Mouse (Mus musculus) neutrophil, adult 5-6 weeks (primary cell): ENCODE results near the gene Tysnd1. TPM values are rescaled to one million over a fixed set of nuclear protein-coding genes. Genes with fewer than 3 reads are reported as not detected.

Experiments
- ATAC-seq: fragments of 151-379, 151-347 bp; 2 replicates; pipeline ENCODE4 v1.8.0; 2017; ENCODE audit warnings: mild to moderate bottlenecking, moderate TSS enrichment; ENCODE audit not compliant: insufficient number of reproducible peaks, poor library complexity, low FRiP score, severe bottlenecking; ENCODE audit errors: extremely low read depth
- total RNA-seq: library from RNA; stranded (forward); fragments of 200-1000 nt; gene quantifications from 2 replicates; pipeline ENCODE4 v1.2.3, GENCODE M21; 2017

Gene Tysnd1
- 7.1 and 8.7 TPM in 2 replicates for total RNA-seq

DNA sequence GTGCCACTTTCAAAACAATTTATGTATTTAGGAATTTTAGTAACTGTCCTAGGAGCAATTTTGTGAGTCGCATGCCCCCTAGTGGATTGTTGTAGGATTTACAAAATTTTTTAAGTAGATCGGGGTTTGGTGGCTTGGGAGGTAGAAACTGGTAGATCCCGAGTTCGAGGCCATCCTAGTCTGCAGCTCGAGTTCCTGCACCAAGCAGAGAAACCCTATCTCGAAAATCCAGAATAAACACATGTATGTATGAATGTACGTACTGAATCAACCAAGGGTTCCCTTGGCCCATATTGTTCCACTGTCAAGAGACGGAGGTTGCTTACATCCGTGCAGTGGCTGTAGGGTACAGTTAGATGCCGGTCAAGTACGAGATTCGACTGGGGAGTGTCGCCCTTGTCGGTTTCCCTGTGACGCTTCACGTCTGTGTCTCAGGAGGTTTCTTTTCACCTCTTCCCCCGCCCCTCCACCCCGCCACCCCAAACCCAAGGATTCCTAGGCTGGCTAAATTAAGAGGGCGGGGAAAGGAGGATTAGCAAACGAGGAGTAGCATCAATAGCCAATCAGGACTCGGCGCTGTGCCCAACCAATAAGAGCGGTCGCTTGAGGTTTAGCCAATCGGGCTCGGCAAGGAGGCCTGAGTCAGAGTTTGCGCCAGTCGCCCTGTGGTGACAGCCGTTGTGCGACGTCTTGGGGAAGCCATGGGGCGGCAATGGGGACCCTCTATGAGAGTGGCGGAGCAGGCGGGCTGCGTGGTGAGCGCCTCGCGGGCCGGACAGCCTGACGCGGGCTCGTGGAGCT lies at the start of gene Tysnd1:
TSS of gene Tysnd1 (plus strand) at position 645 of the 801 bp plus-strand sequence.
- peak; percentile 97 for ATAC-seq

DNA sequence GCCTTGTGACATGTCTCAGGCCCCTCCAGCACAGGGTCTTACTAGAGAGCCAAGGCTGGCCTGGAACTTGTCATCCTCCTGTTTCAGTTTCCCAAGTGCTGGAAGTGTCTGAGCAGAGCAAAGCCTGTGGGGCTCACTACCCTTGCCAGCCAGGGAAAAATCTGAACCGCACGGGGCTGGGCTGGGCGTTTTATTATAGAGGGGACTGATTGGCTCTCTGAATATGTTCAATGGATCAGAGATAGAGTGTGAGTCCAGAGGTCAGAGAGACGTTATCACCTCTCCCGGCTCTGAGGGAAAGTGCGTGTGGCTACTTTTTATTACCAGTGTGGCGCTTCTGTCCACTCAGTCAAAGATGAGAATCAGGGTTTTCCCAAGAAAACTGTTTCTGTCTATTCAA lies 48.8 kb upstream of the Tysnd1 start:
- no peak for ATAC-seq

- peak; percentile 63 for ATAC-seq
Observed at GRCm38 (mm10) chr10:61647790-61648736, 47.3 kb upstream of the Tysnd1 start, which contains the start of gene Ppa1. Gene Ppa1 (plus strand): TSS chr10:61648552.

DNA sequence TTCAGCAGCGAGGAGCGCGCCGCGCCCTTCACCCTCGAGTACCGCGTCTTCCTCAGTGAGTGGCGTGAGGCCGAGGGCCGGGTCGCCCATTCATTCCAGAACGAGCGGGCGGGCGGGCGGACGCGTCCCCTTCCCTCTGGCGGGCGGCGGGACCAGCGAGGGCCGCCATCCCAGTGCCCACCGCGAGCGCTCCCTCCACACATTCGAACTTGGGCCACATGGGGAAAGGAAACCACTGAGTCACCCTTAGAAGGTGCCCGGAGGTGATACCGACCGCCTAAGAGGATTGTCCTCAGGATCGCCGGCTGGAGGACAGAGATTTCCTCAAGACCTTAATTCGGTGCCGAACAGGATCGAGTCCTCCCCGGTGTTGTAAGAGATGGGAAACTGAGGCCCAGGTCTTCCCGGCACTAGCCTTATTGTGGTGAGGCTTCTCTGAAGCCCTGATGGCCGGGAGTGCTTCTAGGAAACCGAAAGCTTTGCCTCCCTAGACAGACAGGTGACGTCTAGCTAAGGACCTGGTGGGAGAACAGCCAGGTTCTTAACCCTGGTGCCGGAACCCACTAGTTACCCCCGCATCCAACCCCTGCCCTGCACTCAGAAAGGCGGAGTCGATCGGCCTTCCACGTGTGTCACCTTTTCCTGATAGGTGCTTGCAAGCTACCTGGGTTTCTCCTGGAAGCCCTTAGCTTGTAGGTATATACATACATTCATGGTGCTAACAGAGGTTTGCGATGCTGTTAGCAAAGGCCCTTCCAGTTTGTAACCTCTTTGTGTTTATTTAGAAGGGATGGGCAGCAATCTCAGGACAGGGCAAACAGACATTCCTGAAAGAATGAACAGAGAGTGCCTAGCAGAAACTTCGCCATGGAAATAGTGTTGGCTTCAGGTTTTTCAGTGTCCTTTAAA lies 46.3 kb upstream of the Tysnd1 start:
- no peak for ATAC-seq

DNA sequence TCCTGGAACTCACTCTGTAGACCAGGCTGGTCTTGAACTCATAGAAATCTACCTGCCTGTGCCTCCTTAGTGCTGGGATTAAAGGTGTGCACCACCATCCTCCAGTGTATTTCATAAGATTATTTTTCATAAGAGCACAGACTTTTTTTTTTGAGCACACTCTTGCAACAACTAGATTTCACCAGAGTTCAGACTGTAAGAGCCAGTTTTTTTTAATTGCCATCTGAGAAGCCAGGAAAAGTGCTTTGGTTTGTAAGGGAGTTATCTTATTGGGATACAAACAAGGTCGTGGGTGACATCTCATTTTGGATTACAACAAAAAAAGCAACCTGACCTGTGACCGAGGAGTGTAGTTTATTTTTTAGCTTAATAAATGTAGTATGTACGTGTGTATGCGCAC lies 41.2 kb upstream of the Tysnd1 start:
- ATAC-seq, result no peak

DNA sequence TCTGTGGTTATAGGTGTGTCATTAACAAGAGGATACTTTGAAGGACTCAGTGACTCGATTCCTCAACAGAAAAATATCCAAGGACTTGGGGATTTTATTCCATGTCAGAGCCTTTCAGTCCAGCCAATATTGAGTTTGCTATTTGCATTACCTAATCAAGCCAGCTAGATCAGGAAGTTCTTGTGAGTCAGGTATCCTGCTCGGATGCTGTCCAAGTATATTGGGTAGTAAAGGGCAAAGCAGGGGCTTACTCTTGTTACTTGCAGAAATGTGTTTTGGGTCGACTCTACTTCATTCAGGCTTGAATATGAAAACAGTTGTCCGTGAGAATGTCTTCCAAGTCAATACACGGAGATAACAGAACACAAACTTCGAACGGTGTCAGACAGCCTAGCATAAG lies 40.6 kb upstream of the Tysnd1 start:
- ATAC-seq, result no peak

DNA sequence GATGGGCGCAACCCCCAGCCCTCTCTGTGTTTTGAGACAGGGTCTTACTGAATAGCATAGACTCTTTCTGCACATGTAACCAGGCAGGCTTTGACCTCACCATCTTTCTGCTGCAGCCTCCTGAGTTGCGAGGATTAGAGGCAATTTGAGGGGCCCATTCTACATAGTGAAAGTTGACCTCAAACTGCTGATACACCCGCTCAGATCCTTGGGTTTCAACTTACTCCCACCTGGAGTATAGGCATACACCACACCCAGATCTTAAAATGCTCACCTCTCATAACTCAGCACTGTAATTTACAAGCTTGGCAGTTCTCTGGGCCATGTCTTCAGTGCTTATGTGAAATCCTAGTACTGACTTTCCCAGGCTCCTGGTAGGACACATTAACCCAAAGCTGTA lies 40.1 kb upstream of the Tysnd1 start:
- ATAC-seq, result no peak

DNA sequence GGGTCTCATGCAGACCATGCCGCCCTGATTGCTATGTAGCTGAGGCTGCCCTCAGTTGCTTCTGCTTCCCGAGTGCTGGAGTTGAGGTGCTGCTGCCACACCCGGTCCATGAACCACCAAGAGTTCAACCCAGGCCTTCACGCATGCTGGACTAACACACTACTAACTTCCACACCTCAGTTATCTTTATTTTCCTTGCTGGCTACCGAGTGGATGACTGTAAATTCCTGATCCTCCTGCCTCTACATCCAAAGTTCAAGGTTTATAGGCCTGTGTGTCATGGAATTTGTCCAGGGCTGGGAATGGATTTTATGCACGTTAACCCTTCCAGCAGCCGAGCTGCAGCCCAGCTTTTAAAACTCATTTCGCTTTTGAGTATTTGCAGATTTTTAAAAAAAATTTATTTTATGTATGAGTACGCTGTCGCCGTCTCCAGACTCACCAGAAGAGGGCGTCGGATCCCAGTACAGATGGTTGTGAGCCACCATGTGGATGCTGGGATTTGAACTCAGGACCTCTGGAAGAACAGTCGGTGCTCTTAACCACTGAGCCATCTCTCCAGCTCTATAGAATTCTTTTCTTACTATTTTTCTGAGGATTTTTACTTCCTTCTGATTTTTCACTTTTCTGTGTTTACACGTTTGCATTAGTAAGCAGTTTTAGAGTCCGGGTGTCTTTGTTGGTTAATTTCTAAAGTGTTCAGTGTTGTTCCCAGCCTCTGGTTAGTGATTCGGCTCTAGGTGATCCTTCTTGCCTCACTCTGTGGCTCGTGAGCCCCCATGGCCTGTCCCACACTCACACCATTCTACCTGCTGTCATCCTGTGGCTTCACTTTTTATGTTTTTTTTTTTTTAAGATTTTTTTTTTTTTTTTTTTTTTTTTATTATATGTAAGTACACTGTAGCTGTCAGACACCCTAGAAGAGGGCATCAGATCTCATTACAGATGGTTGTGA lies 38.1 kb upstream of the Tysnd1 start:
- no peak for ATAC-seq

- ATAC-seq, result peak; percentile 70; the same call in 1 of the 2 replicates
Observed at GRCm38 (mm10) chr10:61657985-61658384, 37.3 kb upstream of the Tysnd1 start.

DNA sequence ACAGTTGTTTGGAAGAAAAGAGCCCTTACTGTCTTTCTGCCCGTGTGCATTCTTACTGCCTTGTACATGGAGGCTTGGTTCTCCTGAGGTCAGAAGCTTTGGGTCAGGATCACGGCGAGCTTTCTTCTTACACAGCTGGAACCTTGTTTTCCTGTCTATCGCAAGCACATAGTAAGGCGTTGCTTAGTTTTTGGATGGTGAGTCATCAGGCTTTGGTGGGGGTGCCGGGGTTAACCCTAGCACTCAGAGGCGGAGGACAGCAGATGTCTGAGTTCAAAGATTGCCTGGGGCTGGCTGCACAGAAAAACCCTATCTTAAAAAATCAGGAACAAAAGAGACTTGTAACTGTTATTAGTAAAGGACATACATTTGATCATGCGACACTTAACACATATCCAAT lies 33.4 kb upstream of the Tysnd1 start:
- no peak for ATAC-seq

GRCm38 (mm10) chr10:61662391-61662988 lies 32.8 kb upstream of the Tysnd1 start:
- ATAC-seq, result no peak

DNA sequence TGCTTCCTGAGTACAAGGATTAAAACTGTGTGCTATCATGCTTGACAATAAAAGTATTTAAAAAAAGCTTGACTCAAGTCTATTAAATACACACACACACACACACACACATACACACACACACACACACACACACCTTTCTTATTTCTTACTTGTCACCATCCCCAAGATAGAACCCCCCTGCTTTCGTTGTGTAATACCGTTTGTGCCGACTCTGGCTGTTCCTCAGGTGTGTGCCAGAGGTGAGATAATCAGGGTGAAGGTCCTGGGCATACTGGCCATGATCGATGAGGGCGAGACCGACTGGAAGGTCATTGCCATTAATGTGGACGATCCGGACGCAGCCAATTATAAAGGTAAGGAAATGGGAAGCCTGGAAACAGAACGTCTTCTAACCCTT lies 30.2 kb upstream of the Tysnd1 start:
- no peak for ATAC-seq

DNA sequence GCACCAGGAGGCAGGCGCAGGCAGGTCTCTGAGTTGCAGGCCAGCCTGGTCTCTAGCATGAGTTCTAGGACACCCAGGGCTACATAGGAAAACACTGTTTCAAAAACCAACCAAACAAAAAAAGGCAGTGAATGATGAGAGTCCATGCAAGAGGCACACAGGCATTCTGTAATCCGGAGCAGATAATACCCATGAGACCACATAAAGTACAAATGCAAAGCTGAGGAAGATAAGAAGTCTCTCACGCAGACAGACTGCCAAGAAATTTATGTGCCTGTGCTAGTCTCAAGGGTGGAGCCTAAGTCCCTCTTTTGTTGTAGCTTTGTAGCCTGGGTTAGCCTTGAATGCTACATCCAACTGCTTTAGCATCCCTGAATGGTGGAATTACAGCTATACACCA lies 29.7 kb upstream of the Tysnd1 start:
- ATAC-seq, result no peak

GRCm38 (mm10) chr10:61669289-61669688 lies 26.0 kb upstream of the Tysnd1 start:
- ATAC-seq, result no peak

- no peak for ATAC-seq
Observed at GRCm38 (mm10) chr10:61669896-61670295, 25.4 kb upstream of the Tysnd1 start.

DNA sequence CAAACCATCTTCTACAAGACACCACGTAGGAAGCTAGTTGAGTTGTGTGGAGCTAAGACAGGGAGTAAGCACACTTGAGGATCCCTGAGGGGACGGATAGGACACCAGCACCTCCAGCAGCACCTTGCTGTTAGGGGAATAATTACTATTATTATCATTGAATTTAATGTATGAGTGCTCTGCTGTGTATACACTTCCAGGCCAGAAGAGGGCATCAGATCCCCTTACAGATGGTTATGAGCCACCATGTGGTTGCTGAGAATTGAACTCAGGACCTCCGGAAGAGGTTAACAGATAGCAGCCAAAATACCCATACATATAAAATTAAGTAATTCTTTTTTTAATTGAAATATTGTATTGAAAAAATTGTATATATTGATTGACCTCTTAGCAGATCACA lies 24.6 kb upstream of the Tysnd1 start:
- ATAC-seq, result no peak

DNA sequence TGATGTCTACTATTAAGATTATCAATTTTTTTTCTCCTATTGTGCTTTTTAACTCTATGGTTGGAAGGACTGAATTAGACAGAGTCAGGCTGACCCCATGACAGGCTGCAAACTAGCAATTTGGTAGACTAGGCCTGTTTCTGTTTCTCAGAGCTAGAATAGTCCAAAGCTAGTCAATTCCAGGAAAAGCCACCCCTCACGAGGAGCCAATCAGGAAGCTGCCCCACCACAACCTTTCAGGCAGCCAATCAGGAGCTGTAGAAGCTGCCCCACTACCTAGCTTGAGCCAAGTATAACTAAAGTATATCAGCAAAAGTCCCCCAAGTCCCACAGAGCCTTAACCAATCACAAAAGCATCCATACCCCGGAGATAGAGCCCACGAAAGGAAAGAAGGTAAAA lies 19.4 kb upstream of the Tysnd1 start:
- no peak for ATAC-seq
